Mouse (Mus musculus): ENCODE measurements around the gene Nsun5.
"Not testable (repeated sequence)": the region's sequence is repeated elsewhere in the genome, so short reads cannot be mapped to it uniquely, and the experiment has no call there.

The Nsun5 gene

GRCm38 (mm10) chr5:135369787-135370654 lies at the start of gene Nsun5:
Nsun5 (plus strand) TSS chr5:135369953.
- DNase-seq (ENCODE audit: low spot score): peak; percentile 98

DNA sequence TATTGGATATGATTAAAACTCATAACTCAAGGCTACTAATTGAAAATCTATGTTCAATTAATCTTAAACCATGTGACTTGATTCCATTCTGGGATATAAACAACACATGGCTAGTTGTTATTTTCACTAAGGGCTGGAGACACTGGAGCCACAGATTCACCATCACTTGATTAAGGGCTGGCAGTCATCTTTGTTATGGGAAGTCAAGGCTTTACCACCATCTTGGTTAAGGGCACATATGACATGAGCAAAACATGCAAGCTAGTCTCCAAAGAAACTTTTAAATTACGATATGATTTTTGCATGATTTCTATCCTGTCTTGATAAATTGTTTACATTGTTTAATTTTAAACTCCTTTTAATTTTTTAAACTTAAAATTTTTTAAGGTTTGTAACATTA lies 47.6 kb upstream of the Nsun5 start:
- no peak for DNase-seq (ENCODE audit: low spot score)

DNA sequence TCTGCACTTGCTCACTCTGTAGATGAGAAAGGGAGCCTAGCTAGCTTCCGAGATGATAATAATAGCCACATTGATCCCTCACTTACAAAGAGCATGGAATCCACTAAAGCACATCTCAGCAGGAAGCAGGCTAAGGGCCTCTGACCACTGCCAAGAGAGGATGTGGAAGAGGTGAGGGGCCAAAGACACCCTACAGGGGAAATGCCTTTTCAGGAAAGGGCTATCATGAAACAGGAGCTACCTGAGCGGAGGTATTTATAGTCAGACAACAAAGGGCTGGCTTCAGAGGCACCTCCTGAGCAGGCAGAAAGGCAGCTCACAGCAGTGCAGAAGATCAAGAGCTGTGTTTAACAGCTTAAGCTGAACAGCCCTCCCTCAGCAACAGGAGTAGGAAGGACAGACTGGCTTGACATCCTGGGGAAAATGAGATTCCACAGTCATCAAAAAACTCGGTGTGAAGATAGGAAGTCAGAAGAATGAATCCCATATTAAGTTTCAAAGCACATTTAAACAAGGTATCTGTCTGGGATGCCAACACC lies 43.6 kb upstream of the Nsun5 start:
- no peak for DNase-seq (ENCODE audit: low spot score)

DNA sequence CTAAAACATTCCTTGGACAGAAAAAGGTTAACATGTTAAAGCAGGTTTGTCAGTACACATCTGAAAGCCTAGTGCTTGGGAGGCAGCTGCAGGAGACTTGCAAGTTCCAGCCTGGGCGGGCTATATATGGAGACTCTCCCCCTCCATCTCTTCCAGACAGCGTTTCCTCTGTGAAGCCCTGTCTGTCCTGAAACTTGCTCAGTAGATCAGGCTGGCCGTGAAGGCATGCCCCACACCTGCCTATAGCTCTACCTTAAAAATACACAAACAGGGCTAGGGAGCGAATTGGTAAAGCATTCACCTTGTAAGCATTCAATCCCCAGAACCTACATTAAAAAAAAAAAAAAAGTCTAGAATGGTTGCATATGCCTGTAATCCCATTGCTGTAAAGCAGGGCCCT lies 40.3 kb upstream of the Nsun5 start:
- DNase-seq (ENCODE audit: low spot score): no peak

DNA sequence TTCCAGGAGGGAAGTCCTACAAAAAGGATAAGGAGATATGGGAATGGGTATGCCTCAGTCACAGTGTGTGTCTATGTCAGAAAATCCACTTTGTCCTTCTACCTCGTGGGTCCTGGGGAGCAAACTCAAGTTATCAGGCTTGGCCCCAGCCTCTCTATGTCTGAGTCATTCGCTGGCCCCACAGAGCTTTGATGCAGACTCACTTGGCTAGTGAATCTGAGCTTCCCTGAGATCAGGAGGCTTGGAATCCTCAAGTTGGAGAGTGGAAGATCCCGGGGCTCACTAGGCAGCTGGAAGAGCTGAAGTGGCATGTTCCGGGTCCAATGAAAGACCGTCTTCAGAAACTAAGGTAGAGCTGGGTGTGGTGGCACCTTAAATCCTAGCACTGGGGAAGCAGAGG lies 39.6 kb upstream of the Nsun5 start:
- no peak for DNase-seq (ENCODE audit: low spot score)

- DNase-seq (ENCODE audit: low spot score): no peak
Observed at GRCm38 (mm10) chr5:135331161-135331560, 38.6 kb upstream of the Nsun5 start.

DNA sequence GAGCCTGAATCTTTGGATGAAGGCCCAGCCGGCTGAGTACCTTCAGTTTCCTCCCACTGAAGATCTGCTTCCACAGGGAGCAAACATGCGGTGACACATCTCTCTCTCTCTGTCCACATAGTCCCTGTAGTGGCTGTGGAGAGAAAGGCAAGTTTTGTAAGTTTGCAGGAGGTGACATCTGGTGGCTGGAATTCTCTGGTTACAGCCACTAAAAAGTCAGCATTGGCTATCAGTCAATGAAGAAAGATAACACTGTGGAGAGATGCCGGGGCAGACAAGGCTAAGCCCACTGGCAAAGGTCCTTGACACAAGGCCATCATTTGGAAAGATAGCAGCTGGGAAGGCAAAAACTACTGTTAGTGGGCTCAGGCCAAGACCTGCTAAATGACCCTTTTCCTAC lies 32.2 kb upstream of the Nsun5 start:
- no peak for DNase-seq (ENCODE audit: low spot score)

- DNase-seq (ENCODE audit: low spot score): no peak
Observed at GRCm38 (mm10) chr5:135345989-135346388, 23.8 kb upstream of the Nsun5 start.

DNA sequence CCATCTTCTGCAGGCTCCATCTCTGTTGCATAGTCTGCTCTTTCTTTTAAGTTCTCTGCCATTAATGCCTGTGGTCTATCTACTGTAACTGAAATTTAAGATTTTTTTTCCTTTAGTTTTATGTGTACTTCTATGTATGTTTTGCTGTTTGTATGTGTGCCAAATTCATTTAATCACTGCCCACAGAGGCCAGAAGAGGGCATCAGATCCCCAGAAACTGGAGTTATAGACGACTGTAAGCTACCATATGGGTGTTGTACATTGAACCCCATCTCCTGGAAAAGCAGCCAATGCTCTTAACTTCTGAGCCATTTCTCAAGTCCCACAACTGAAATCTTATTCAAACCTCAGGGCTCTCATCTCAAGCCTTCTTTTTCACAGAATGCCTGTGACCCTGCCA lies 23.3 kb upstream of the Nsun5 start:
- no peak for DNase-seq (ENCODE audit: low spot score)

DNA sequence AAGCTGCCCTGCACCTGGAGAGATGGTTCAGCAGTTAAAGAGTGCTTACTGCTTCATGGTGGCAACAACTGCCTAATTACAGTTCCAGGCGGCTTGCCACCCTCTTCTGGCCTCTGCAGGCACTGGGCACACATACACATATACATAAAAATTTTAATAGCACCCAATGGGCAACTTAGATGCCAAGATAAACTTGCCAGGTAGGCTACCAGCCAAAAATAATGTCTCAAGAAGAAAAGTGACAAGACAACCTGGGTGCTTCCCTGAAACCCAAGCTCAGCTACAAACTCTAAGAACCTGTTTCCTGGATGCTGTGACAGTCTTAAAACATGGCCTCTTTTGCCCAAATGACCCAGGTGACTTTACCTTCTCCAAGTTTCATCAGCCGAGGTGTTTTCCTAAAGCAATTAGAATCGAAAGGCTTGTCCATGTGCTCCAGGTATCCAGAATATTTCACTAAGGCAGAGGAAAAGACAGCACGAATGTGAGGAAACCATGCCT lies 22.2 kb upstream of the Nsun5 start:
- no peak for DNase-seq (ENCODE audit: low spot score)

- DNase-seq (ENCODE audit: low spot score): no peak
Observed at GRCm38 (mm10) chr5:135349862-135350261, 19.9 kb upstream of the Nsun5 start, which contains the start of gene Fkbp6. Fkbp6 (minus strand) TSS chr5:135350044.

GRCm38 (mm10) chr5:135351606-135352005 lies 18.1 kb upstream of the Nsun5 start:
- DNase-seq (ENCODE audit: low spot score): no peak

DNA sequence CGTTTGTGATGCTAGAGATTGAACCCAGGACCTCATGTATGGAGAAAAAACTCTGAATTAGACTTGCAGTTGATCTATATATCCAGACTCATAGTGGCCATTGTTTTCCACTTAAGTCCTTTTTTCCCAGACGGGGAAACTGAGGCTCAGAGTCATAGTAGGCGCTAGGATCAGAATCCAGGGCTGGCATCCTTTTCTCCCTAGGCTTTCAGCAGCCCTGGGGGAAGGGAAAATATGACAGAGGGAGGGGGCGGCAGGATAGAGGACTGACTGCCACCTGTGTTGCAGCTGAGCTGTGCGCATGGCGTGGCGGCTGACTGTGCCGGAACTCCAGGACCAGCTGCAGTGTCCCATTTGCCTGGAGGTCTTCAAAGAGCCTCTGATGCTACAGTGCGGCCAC lies 16.8 kb upstream of the Nsun5 start, which contains the start of gene Trim50:
Gene Trim50, plus strand, starts transcription at position 301 of the 400 bp plus-strand sequence.
- DNase-seq (ENCODE audit: low spot score): no peak

DNA sequence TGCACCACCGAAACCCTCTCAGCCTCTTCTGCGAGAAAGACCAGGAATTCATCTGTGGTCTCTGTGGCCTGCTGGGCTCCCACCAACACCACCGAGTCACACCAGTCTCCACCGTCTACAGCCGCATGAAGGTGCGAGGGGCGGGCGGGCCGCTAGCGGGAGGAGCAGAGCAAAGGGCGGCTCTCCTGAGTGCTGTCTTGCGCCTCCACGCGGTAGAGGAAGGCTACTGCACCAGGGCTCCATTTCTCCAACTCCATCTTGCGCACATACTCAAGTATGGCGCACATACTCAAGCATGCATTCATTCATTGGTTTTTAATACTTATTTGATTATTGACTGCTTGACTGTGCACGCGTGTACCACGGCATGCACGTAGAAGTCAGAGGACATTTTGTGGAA lies 16.2 kb upstream of the Nsun5 start:
- DNase-seq (ENCODE audit: low spot score): peak; percentile 56

- no peak for DNase-seq (ENCODE audit: low spot score)
Observed at GRCm38 (mm10) chr5:135356090-135356489, 13.7 kb upstream of the Nsun5 start.

- no peak for DNase-seq (ENCODE audit: low spot score)
Observed at GRCm38 (mm10) chr5:135357556-135357955, 12.2 kb upstream of the Nsun5 start.

DNA sequence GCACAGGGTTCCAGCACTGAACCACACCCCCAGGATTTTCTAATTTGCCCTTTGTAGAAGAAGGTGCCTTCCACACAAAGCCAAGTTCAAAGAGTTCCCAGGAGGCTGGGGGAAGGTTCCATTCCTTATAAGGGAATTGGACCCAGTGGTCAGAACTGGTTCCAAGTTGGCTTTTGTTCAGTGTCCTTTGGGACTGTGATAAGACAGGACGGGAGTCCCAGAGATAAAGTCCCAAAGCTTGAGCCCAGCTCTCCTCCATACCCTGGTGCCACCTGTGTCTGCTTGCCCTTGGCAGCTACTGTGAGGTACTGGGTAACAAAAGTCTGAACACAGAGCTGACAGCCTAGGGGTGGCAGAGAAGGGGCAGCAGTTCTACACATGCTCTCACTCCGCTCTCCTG lies 10.0 kb upstream of the Nsun5 start:
- no peak for DNase-seq (ENCODE audit: low spot score)

- no peak for DNase-seq (ENCODE audit: low spot score)
Observed at GRCm38 (mm10) chr5:135362572-135362971, 7.2 kb upstream of the Nsun5 start.

GRCm38 (mm10) chr5:135363540-135363939 lies 6.2 kb upstream of the Nsun5 start:
- peak; percentile 77 for DNase-seq (ENCODE audit: low spot score)

DNA sequence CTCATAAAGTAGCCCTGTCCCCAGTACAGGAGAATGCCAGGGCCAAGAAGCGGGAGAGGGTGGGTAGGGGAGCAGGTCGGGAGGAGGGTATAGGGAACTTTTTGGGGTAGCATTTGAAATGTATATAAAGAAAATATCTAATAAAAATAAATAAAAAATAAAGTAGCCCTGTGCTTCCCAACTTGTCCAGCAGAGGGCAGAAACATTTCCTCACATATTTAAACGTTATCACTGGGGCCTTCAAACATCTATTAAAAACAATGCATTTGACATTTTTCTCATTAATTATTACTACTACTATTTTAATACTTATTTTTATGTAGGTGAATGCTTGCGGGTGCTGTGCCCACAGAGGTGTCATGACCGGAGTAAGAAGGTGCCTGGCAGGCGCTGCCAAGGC lies 1.9 kb upstream of the Nsun5 start:
- DNase-seq (ENCODE audit: low spot score): peak; percentile 56

- no peak for DNase-seq (ENCODE audit: low spot score)
Observed at GRCm38 (mm10) chr5:135368312-135368711, 1.4 kb upstream of the Nsun5 start.

DNA sequence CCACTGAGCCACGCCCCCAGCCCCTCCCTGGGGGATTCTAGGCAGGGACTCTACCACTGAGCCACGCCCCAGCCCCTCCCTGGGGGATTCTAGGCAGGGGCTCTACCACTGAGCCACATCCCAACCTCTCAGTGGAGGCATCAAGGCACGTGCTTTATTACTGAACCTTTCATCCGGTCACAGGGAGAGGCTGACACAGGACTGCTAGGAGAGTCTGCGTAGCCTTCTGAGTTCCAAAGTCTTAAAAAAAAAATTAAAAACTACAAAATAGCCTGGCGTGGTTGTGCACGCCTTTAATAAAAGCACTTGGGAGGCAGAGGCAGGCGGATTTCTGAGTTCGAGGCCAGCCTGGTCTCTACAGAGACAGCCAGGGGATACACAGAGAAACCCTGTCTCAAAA lies 557 bp upstream of the Nsun5 start:
- DNase-seq (ENCODE audit: low spot score): not testable (repeated sequence)

GRCm38 (mm10) chr5:135371195-135371594 lies 1.4 kb downstream of the Nsun5 start:
- DNase-seq (ENCODE audit: low spot score): no peak

All from retina, embryonic 14.5 days (tissue).